Mouse (Mus musculus): ENCODE data around the gene Adap2.

Adap2 gene

DNA sequence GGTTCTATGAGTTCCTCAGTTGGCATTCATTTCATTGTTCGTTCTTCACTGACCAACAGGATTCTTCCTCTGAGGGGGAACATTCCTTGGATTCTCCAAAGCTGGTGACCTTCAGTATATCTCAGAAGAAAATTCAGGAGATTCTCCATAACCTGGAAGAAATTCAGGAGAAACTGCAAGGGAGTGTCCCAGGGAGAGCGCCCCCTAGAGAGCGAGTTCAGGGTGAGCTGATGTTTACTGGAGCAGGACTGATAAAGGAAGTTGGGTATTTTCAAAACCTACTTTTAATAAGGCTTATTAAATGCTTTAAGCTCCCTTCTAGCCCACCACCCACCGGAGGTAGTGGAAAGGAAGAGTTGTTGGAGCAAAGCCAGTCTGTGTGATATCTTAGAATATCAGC, 39.9 kb downstream of the Adap2 start:
- no peak for DNase-seq (ENCODE audit: low read depth in 1 of 2, low spot score in 2 of 2)

DNA sequence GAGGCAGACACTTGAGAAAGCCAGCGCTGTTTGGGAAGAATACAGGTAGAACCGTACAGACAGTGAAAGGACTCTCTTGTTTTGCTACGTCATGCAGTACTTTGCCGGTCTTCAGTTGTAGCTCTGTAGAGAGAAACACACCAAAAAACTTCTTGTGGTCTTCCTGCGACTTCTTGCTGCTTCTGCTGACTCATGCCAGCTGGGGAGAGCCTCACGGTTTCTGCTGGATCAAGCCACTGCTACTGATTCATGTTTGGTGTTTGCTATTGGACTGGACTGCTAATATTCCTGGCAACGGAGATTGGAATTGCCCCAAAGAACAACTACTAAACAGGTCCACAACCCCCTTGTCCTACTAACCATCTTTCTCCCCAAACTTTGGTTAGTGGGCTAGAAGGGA, 42.4 kb downstream of the Adap2 start:
- no peak for DNase-seq (ENCODE audit: low read depth in 1 of 2, low spot score in 2 of 2)

- no peak for DNase-seq (ENCODE audit: low read depth in 1 of 2, low spot score in 2 of 2)
Observed at GRCm38 (mm10) chr11:80199316-80199715, 45.4 kb downstream of the Adap2 start.

DNA sequence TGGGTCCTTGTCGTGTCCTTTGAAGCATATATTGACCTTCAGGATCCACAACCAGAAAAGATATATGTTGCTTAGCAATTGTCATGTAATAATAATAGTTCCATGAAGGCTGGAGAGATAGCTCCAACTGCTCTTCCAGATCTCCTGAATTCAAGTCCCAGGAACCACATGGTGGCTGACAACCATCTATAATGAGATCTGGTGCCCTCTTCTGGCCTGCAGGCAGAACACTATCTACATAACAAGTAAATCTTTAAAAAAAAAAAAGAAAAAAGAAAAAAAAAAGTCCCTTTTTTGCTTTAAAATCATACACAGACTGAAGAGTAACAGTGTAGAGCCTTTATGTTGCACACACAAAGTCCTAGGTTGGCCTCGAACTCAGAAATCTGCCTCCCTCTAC, 45.9 kb downstream of the Adap2 start:
- no peak for DNase-seq (ENCODE audit: low read depth in 1 of 2, low spot score in 2 of 2)

- DNase-seq (ENCODE audit: low read depth in 1 of 2, low spot score in 2 of 2), result no peak
Observed at GRCm38 (mm10) chr11:80200326-80200725, 46.4 kb downstream of the Adap2 start.

DNA sequence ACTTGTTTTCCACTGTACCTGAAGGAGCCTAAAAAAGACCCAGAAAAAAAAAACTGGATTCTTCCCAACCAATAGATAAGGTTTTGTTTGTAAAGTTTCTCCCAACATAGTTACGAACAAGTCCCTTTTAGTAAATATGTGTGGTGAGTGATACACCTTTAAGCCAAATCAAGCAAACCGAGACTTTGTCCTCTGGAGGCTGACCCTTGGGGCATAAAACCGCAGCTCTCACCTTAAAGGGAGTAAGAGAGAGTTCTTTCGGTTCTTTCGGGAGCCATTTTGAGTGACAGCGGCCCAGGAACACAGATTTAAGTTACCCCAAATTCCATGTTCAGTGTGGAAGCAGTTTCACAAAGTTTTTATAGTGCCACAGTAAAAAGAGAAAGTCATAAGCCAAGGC, 48.4 kb downstream of the Adap2 start:
- DNase-seq (ENCODE audit: low read depth in 1 of 2, low spot score in 2 of 2), result no peak

DNA sequence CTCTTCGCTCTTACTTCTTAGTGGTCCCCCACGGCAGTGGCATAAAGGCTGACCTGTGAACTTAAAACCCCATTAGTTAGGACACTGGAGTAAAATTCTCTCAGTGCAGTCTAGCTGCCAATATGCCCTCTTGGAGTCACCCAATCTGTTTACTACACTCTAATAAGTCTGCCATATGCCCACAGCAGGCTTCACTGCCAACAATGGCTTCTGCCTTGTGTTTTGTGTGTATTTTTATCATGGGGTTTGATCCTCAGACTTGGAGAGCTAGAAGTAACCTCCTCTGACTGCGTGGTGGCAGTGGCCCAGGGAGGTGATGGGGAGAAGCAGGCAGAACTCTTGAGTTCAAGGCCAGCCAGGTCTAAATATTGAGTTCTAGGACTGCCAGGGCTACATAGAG, 50.1 kb downstream of the Adap2 start:
- DNase-seq (ENCODE audit: low read depth in 1 of 2, low spot score in 2 of 2), result no peak

- DNase-seq (ENCODE audit: low read depth in 1 of 2, low spot score in 2 of 2), result no peak
Observed at GRCm38 (mm10) chr11:80204941-80205340, 51.0 kb downstream of the Adap2 start.

- DNase-seq (ENCODE audit: low read depth in 1 of 2, low spot score in 2 of 2), result no peak
Observed at GRCm38 (mm10) chr11:80208465-80208859, 54.6 kb downstream of the Adap2 start.

GRCm38 (mm10) chr11:80208860-80209800, 55.2 kb downstream of the Adap2 start, which contains the start of gene Rhot1:
Gene Rhot1, plus strand, starts transcription at chr11:80209019.
- DNase-seq (ENCODE audit: low read depth in 1 of 2, low spot score in 2 of 2), result peak; percentile 90 to 94

GRCm38 (mm10) chr11:80210321-80210720, 56.4 kb downstream of the Adap2 start:
- no peak for DNase-seq (ENCODE audit: low read depth in 1 of 2, low spot score in 2 of 2)

- DNase-seq (ENCODE audit: low read depth in 1 of 2, low spot score in 2 of 2), result no peak
Observed at GRCm38 (mm10) chr11:80212282-80212681, 58.4 kb downstream of the Adap2 start.

DNA sequence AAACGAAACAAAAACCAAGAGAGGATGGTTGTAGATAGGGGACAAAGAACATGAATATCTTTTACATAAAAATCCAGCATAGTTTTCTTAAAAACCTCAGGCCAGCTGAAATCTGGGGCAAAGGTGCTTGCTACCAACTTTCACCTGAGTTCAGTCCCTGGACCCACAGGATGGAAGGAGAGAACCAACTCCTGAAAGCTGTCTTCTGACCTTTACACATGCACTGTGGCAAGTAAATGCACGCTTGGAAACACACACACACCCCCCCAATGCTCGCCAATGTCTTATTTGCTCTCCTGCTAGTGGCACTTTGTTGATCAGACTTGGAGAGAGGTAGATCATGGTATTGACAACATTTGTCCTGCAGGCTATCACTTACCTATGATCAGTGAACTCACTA, 61.4 kb downstream of the Adap2 start:
- no peak for DNase-seq (ENCODE audit: low read depth in 1 of 2, low spot score in 2 of 2)

DNA sequence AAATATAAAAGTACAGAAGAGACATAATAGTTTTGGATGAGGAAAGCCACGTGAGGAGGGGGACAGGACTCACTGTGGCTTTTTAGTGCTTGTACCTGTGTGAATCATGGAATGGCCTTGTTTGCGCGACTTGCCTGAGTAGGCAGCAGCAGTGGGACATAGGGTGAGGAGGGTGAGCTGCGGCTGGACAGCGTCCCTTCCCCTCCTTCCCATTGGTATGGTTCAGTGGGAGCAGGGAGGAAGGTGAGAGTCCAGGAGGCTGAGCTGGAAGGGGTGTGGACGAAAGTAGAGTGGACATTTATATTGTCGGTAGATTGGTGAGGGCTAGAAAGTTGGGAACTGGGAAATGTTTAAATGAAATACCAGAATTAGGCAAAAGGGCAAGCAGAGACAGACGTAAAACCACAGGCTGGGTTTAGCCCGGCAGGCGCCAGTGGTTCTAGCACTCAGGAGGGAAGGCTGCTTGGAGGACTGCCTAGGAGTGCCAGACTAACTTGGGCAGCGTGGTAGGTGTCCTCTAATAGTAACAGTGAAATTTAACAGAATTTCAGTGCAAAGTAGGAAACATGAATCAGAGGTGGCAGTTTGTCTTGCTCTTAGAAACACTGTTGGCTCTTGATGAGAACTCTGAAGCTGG, 64.9 kb downstream of the Adap2 start:
- no peak for DNase-seq (ENCODE audit: low read depth in 1 of 2, low spot score in 2 of 2)

All from monocyte, adult 2 months (primary cell).